Mouse (Mus musculus): ENCODE measurements around the gene Mfsd11. TPM values are rescaled to one million over a fixed set of nuclear protein-coding genes. Genes with fewer than 3 reads are reported as not detected.

Gene Mfsd11
- total and polyA plus RNA-seq, 3 experiments: 25.4 to 25.7 TPM; not detected in 1

GRCm38 (mm10) chr11:116852291-116852890 is at the start of gene Mfsd11 (continued):
- TF ChIP-seq BHLHE40 (IDR thresholded peaks at IDR 0.05; ENCODE audit: borderline replicate concordance, low read depth, low read length) (no peak), JUND (IDR thresholded peaks at IDR 0.05; ENCODE audit: low read depth, low read length) (no peak), ELF1 (IDR thresholded peaks at IDR 0.05; ENCODE audit: low read depth, low read length) (no peak)

GRCm38 (mm10) chr11:116802709-116803108 is 49.5 kb upstream of the Mfsd11 start:
- TF ChIP-seq HCFC1 (IDR thresholded peaks at IDR 0.05; ENCODE audit: low read depth, low read length): no peak
- TF ChIP-seq TCF12 (IDR thresholded peaks at IDR 0.05; ENCODE audit: low read depth, low read length): no peak
- no peak for TF ChIP-seq JUND (IDR thresholded peaks at IDR 0.05; ENCODE audit: low read depth, low read length)
- no peak for TF ChIP-seq NRF1 (IDR thresholded peaks at IDR 0.05; ENCODE audit: insufficient read depth, low read depth, low read length, poor library complexity, severe bottlenecking)
- TF ChIP-seq CTCF (IDR thresholded peaks at IDR 0.05 in 2 of 3, conservative IDR thresholded peaks at IDR 0.05 in 1 of 3; ENCODE audit: control insufficient read depth in 1 of 3, insufficient read depth in 1 of 3, low read depth in 2 of 3, low read length in 3 of 3, poor library complexity in 1 of 3, severe bottlenecking in 1 of 3): no peak
- TF ChIP-seq POLR2A (IDR thresholded peaks at IDR 0.05; ENCODE audit: control insufficient read depth in 1 of 2, insufficient read depth in 1 of 2, low read depth in 1 of 2, low read length in 2 of 2, poor library complexity in 1 of 2): no peak
- TF ChIP-seq ZKSCAN1 (IDR thresholded peaks at IDR 0.05; ENCODE audit: low read depth, low read length): no peak
- no peak for TF ChIP-seq E2F4 (IDR thresholded peaks at IDR 0.05; ENCODE audit: borderline replicate concordance, low read depth, low read length)
- TF ChIP-seq GATA1 (IDR thresholded peaks at IDR 0.05; ENCODE audit: low read depth, low read length): no peak
- TF ChIP-seq UBTF (IDR thresholded peaks at IDR 0.05; ENCODE audit: borderline replicate concordance, insufficient read depth, low read depth, low read length): no peak
- DNase-seq (ENCODE audit: low read depth, low spot score): no peak

GRCm38 (mm10) chr11:116806136-116807071 is 45.8 kb upstream of the Mfsd11 start:
- H3K27me3 ChIP-seq (ENCODE audit: control insufficient read depth in 1 of 2, insufficient read depth in 2 of 2, low read length in 2 of 2): no peaks in the 10 kb centered on the region
- H3K9ac ChIP-seq (ENCODE audit: control insufficient read depth, low read depth, low read length, poor library complexity, severe bottlenecking): no peak overlapping the region
- no peaks in the 10 kb centered on the region for H3K9me3 ChIP-seq (replicated peaks; ENCODE audit: insufficient read depth, low read length)
- H3K79me2 ChIP-seq (ENCODE audit: control insufficient read depth, insufficient read depth, low read length, poor library complexity): no peaks in the 10 kb centered on the region
- H3K4me1 ChIP-seq (ENCODE audit: control insufficient read depth in 1 of 2, insufficient read depth in 2 of 2, low read length in 2 of 2): no peaks in the 10 kb centered on the region
- H3K4me3 ChIP-seq (ENCODE audit: control insufficient read depth in 1 of 2, insufficient read depth in 1 of 2, low read depth in 2 of 2, low read length in 2 of 2): no peak overlapping the region
- DNase-seq (ENCODE audit: low read depth, low spot score): no peak
- no peak overlapping the region for H3K27ac ChIP-seq (ENCODE audit: control insufficient read depth, low read depth, low read length)
- TF ChIP-seq MAX (IDR thresholded peaks at IDR 0.05; ENCODE audit: low read length): no peak
- TF ChIP-seq KAT2A (conservative IDR thresholded peaks at IDR 0.05; ENCODE audit: low read depth, low read length): no peak
- TF ChIP-seq RAD21 (IDR thresholded peaks at IDR 0.05; ENCODE audit: low read depth, low read length): no peak
- TF ChIP-seq ELF1 (IDR thresholded peaks at IDR 0.05; ENCODE audit: low read depth, low read length): no peak
- TF ChIP-seq MAZ (IDR thresholded peaks at IDR 0.05; ENCODE audit: low read depth, low read length): no peak
- no peak for TF ChIP-seq CTCF (IDR thresholded peaks at IDR 0.05 in 2 of 3, conservative IDR thresholded peaks at IDR 0.05 in 1 of 3; ENCODE audit: control insufficient read depth in 1 of 3, insufficient read depth in 1 of 3, low read depth in 2 of 3, low read length in 3 of 3, poor library complexity in 1 of 3, severe bottlenecking in 1 of 3)
- H3K36me3 ChIP-seq (ENCODE audit: control insufficient read depth in 1 of 2, insufficient read depth in 2 of 2, low read length in 2 of 2): no peaks in the 10 kb centered on the region

More at GRCm38 (mm10) chr11:116802709-116803108, 49.5 kb upstream of the Mfsd11 start:
- no peaks in the 10 kb centered on the region for H3K79me2 ChIP-seq (ENCODE audit: control insufficient read depth, insufficient read depth, low read length, poor library complexity)
- no peaks in the 10 kb centered on the region for H3K36me3 ChIP-seq (ENCODE audit: control insufficient read depth in 1 of 2, insufficient read depth in 2 of 2, low read length in 2 of 2)
- no peaks in the 10 kb centered on the region for H3K27me3 ChIP-seq (ENCODE audit: control insufficient read depth in 1 of 2, insufficient read depth in 2 of 2, low read length in 2 of 2)
- no peak overlapping the region for H3K9ac ChIP-seq (ENCODE audit: control insufficient read depth, low read depth, low read length, poor library complexity, severe bottlenecking)
- H3K27ac ChIP-seq (ENCODE audit: control insufficient read depth, low read depth, low read length): no peak overlapping the region
- H3K4me1 ChIP-seq (ENCODE audit: control insufficient read depth in 1 of 2, insufficient read depth in 2 of 2, low read length in 2 of 2): no peaks in the 10 kb centered on the region
- no peak overlapping the region for H3K4me3 ChIP-seq (ENCODE audit: control insufficient read depth in 1 of 2, insufficient read depth in 1 of 2, low read depth in 2 of 2, low read length in 2 of 2)
- no peaks in the 10 kb centered on the region for H3K9me3 ChIP-seq (replicated peaks; ENCODE audit: insufficient read depth, low read length)
